ENCODE assay signal across 9 mouse cellular contexts in the genomic region with DNA sequence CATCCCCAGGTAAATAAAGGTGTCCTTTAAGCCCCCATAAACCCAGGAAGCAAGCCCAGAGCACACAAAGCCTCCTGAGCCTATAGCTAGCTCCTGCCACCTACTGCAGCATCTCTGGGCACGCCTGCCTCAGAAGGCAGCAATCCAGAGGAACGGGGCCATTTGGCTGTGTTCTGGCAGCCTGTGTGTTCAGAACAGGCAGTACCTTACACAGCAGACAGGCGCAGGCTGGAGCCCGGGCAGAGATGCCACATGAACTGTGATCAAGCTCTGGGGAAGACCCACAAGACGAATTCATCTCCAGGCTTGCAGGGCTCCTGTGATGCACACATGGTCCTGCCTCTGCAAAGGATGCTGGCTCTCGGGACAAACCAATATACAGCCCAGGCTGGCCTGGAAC. TPM values are rescaled to one million over a fixed set of nuclear protein-coding genes. Genes with fewer than 3 reads are reported as not detected.
A peak's percentile ranks its signal among the peaks of the same experiment; 100 is the strongest.
DNase-seq lines count a peak whose midpoint lies in the region; ATAC-seq and TF ChIP-seq lines count a peak whose summit lies in the region.
"Had no signal": no experiment of that assay in that cellular context is flagged by ENCODE, and none has a peak within 500 bp of the region (broad histone marks: within the 10 kb centered on the region; RNA-seq: fewer than 3 reads in every experiment).

No protein-coding gene starts in this region.

- TF ChIP-seq CTCF in ES-Bruce4 (IDR thresholded peaks at IDR 0.05; ENCODE audit: low read depth, low read length): no peak

- 0 out of 2 replicates have a peak, but pooled peaks cover 5% of the 10 kb centered on the region for H3K36me3 ChIP-seq in ES-Bruce4 (ENCODE audit: control insufficient read depth, insufficient read depth, low read length, poor library complexity, severe bottlenecking)
- peaks cover 7% of the 10 kb centered on the region; the same call in 1 of the 2 replicates for H3K36me3 ChIP-seq in forebrain, embryonic 16.5 days (ENCODE audit: control insufficient read depth, insufficient read depth)
- H3K36me3 ChIP-seq in midbrain, embryonic 11.5 days (ENCODE audit: control insufficient read depth, insufficient read depth, low read length): peaks cover 8% of the 10 kb centered on the region

- no peak for DNase-seq in frontal cortex, postnatal 10 days (ENCODE audit: low spot score in 2 of 2)
- DNase-seq in midbrain, embryonic 11.5 days (ENCODE audit: low spot score, missing footprints): no peak
- DNase-seq in ovary, postnatal 10 days (ENCODE audit: low spot score): no peak
- no peak for DNase-seq in urinary bladder, postnatal 14 days (ENCODE audit: low spot score)
- DNase-seq in adrenal gland, adult 18-20 months (ENCODE audit: low spot score in 2 of 2): no peak
- DNase-seq: B cell, adult 2 months had no signal

- H3K4me3 ChIP-seq in ES-Bruce4 (ENCODE audit: low read depth, low read length): no peak overlapping the region
- no peak overlapping the region for H3K4me3 ChIP-seq in forebrain, embryonic 16.5 days (replicated peaks; ENCODE audit: low read length)
- no peak overlapping the region for H3K4me3 ChIP-seq in midbrain, embryonic 11.5 days (ENCODE audit: low read depth, low read length)

- H3K9me3 ChIP-seq in ES-Bruce4 (replicated peaks; ENCODE audit: control insufficient read depth, insufficient read depth, low read length, poor library complexity, severe bottlenecking): no peaks in the 10 kb centered on the region
- no peaks in the 10 kb centered on the region for H3K9me3 ChIP-seq in forebrain, embryonic 16.5 days (ENCODE audit: control insufficient read depth, low read length)
- no peaks in the 10 kb centered on the region for H3K9me3 ChIP-seq in midbrain, embryonic 11.5 days (ENCODE audit: control insufficient read depth, low read length)

- TF ChIP-seq POLR2A in ES-Bruce4 (IDR thresholded peaks at IDR 0.05; ENCODE audit: insufficient read depth, low read length): no peak

- H3K4me2 ChIP-seq in forebrain, embryonic 16.5 days (ENCODE audit: low read length): no peak overlapping the region
- H3K4me2 ChIP-seq in midbrain, embryonic 11.5 days: no peak overlapping the region

- H3K27ac ChIP-seq in ES-Bruce4 (ENCODE audit: insufficient read depth, low read length): peak overlapping the region; percentile 40; the same call in 1 of the 2 replicates
- H3K27ac ChIP-seq in forebrain, embryonic 16.5 days (ENCODE audit: low read length): peak overlapping the region; percentile 19
- no peak overlapping the region for H3K27ac ChIP-seq in midbrain, embryonic 11.5 days (ENCODE audit: low read depth, low read length)

- no peak overlapping the region for H3K9ac ChIP-seq in ES-Bruce4 (ENCODE audit: low read depth, poor library complexity, severe bottlenecking)
- no peak overlapping the region for H3K9ac ChIP-seq in forebrain, embryonic 16.5 days (replicated peaks; ENCODE audit: low read depth, low read length)
- H3K9ac ChIP-seq in midbrain, embryonic 11.5 days (ENCODE audit: low read length): peak overlapping the region; percentile 1; the same call in 1 of the 2 replicates

- H3K4me1 ChIP-seq in ES-Bruce4 (ENCODE audit: control insufficient read depth, insufficient read depth, low read length): peaks cover 11% of the 10 kb centered on the region
- H3K4me1 ChIP-seq in forebrain, embryonic 16.5 days (replicated peaks; ENCODE audit: control insufficient read depth, insufficient read depth, low read length): peaks cover 31% of the 10 kb centered on the region
- H3K4me1 ChIP-seq in midbrain, embryonic 11.5 days (ENCODE audit: control insufficient read depth, insufficient read depth, low read length): peaks cover 18% of the 10 kb centered on the region

- WGBS in forebrain, embryonic 16.5 days: 58% methylated on average over 6 of the region's 6 CpGs
- WGBS in midbrain, embryonic 11.5 days: 79% methylated on average over 6 of the region's 6 CpGs

- H3K27me3 ChIP-seq in ES-Bruce4 (ENCODE audit: control insufficient read depth, insufficient read depth, low read length, poor library complexity, severe bottlenecking): no peaks in the 10 kb centered on the region
- no peaks in the 10 kb centered on the region for H3K27me3 ChIP-seq in forebrain, embryonic 16.5 days (replicated peaks; ENCODE audit: control insufficient read depth, insufficient read depth, low read length)
- no peaks in the 10 kb centered on the region for H3K27me3 ChIP-seq in midbrain, embryonic 11.5 days (ENCODE audit: control insufficient read depth, insufficient read depth, low read length)

- no peak for TF ChIP-seq EP300 in ES-Bruce4 (IDR thresholded peaks at IDR 0.05; ENCODE audit: insufficient read depth, low read depth, low read length)

- ATAC-seq in frontal cortex, adult (ENCODE audit: low TSS enrichment): peak; percentile 55
- no peak for ATAC-seq in forebrain, embryonic 16.5 days
- ATAC-seq in midbrain, embryonic 11.5 days (ENCODE audit: low FRiP score): no peak

RNA-seq across cellular contexts. Expression of a gene that starts 15.0 kb away (rescaled TPM):
- 19.3 and 21.2 TPM in 2 replicates for polyA plus RNA-seq in ES-Bruce4 (2011; ENCODE audit: insufficient read depth, insufficient read length, low read depth, missing spikeins)
- 29.5 and 31.4 TPM in 2 replicates for polyA plus RNA-seq in forebrain, embryonic 16.5 days (2015; fragmentation: Nextera tagmentation; extraction: Ambion mirVana)
- 10.5 and 11.8 TPM in 2 replicates for polyA plus RNA-seq in midbrain, embryonic 11.5 days (2014; fragmentation: Nextera tagmentation; extraction: Ambion mirVana)
- total RNA-seq in adrenal gland, adult 18-20 months (2021): 1 to 10 TPM; 8.0 to 9.5 TPM

RNA-seq across cellular contexts. Expression of a gene that starts 26.3 kb away (rescaled TPM):
- 3,823 and 4,237 TPM in 2 replicates for polyA plus RNA-seq in ES-Bruce4 (2011; ENCODE audit: insufficient read depth, insufficient read length, low read depth, missing spikeins)
- 15,087 and 15,431 TPM in 2 replicates for polyA plus RNA-seq in forebrain, embryonic 16.5 days (2015; fragmentation: Nextera tagmentation; extraction: Ambion mirVana)
- polyA plus RNA-seq in midbrain, embryonic 11.5 days (2014; fragmentation: Nextera tagmentation; extraction: Ambion mirVana): 14,142 and 15,094 TPM in 2 replicates
- total RNA-seq in adrenal gland, adult 18-20 months (2021): 1,000 to 10,000 TPM; 2,759 to 3,567 TPM
